Mouse (Mus musculus) retina, postnatal 7 days (tissue): Measurements from ENCODE around the gene Clec2h.
A peak's percentile ranks its signal among the peaks of the same experiment; 100 is the strongest.
"Not testable (repeated sequence)": the region's sequence is repeated elsewhere in the genome, so short reads cannot be mapped to it uniquely, and the experiment has no call there.

Experiments
- DNase-seq: peaks from one replicate; pipeline ENCODE4 v3.0.0-alpha.2; 2012; ENCODE audit warnings: low read depth, low spot score

Clec2h gene

GRCm38 (mm10) chr6:128662206-128662605 is at the start of gene Clec2h:
Gene Clec2h, plus strand, starts transcription at chr6:128662385.
- DNase-seq, result no peak

GRCm38 (mm10) chr6:128622733-128623132 is 39.5 kb upstream of the Clec2h start:
- no peak for DNase-seq

- DNase-seq, result not testable (repeated sequence)
Measured at GRCm38 (mm10) chr6:128623433-128623832, 38.8 kb upstream of the Clec2h start, which contains the start of gene Klrb1a. Gene Klrb1a, minus strand, starts transcription at chr6:128623533.

GRCm38 (mm10) chr6:128624425-128624824 is 37.8 kb upstream of the Clec2h start:
- no peak for DNase-seq

GRCm38 (mm10) chr6:128625246-128625645 is 36.9 kb upstream of the Clec2h start:
- not testable (repeated sequence) for DNase-seq

- DNase-seq, result peak; percentile 39
Measured at GRCm38 (mm10) chr6:128629771-128630739, 32.1 kb upstream of the Clec2h start.

GRCm38 (mm10) chr6:128630912-128631905 is 31.0 kb upstream of the Clec2h start:
- DNase-seq, result not testable (repeated sequence)

GRCm38 (mm10) chr6:128640673-128641072 is 21.5 kb upstream of the Clec2h start:
- no peak for DNase-seq

- DNase-seq, result no peak
Measured at GRCm38 (mm10) chr6:128641116-128641716, 21.0 kb upstream of the Clec2h start.

- DNase-seq, result no peak
Measured at GRCm38 (mm10) chr6:128643999-128644398, 18.2 kb upstream of the Clec2h start.

- DNase-seq, result not testable (repeated sequence)
Measured at GRCm38 (mm10) chr6:128644694-128645093, 17.5 kb upstream of the Clec2h start.

- not testable (repeated sequence) for DNase-seq
Measured at GRCm38 (mm10) chr6:128645708-128646107, 16.5 kb upstream of the Clec2h start.

- no peak for DNase-seq
Measured at GRCm38 (mm10) chr6:128649681-128650080, 12.5 kb upstream of the Clec2h start.

GRCm38 (mm10) chr6:128650187-128650586 is 12.0 kb upstream of the Clec2h start:
- no peak for DNase-seq

- not testable (repeated sequence) for DNase-seq
Measured at GRCm38 (mm10) chr6:128650827-128651226, 11.4 kb upstream of the Clec2h start.

- DNase-seq, result no peak
Measured at GRCm38 (mm10) chr6:128652938-128653337, 9.2 kb upstream of the Clec2h start.

GRCm38 (mm10) chr6:128661249-128661648 is 936 bp upstream of the Clec2h start:
- no peak for DNase-seq

- no peak for DNase-seq
Measured at GRCm38 (mm10) chr6:128669936-128670335, 7.8 kb downstream of the Clec2h start.

GRCm38 (mm10) chr6:128679574-128679973 is 17.4 kb downstream of the Clec2h start:
- DNase-seq, result no peak

GRCm38 (mm10) chr6:128701691-128702090 is 39.5 kb downstream of the Clec2h start:
- DNase-seq, result no peak

GRCm38 (mm10) chr6:128722959-128723358 is 60.8 kb downstream of the Clec2h start, which contains the start of gene Klrb1:
Gene Klrb1, minus strand, starts transcription at chr6:128723059.
- DNase-seq, result no peak
